Mouse (Mus musculus) lung, postnatal 0 days (tissue): ENCODE measurements around the gene Epb41. TPM values are rescaled to one million over a fixed set of nuclear protein-coding genes. Genes with fewer than 3 reads are reported as not detected.
A peak's percentile ranks its signal among the peaks of the same experiment; 100 is the strongest.

ENCODE experiments used
- ATAC-seq: fragments of 200-750 bp; cut with Nextera tagmentation; 2 replicates; pipeline ENCODE4 v1.8.0; 2017; ENCODE audit warnings: moderate library complexity
- DNase-seq: peaks from one replicate; pipeline ENCODE4 v3.0.0-alpha.2; 2016; ENCODE audit warnings: low spot score
- H3K27ac ChIP-seq: fragments of 300-500 bp; sonication (generic); 2 replicates; pipeline ENCODE4 v1.5.1; 2014; ENCODE audit warnings: antibody characterized with exemption, mild to moderate bottlenecking, low read length, mixed read lengths
- H3K27me3 ChIP-seq: fragments of 300-500 bp; sonication (generic); replicated peaks from 2 replicates; pipeline ENCODE4 v1.6.1; 2014; ENCODE audit warnings: low read length, mixed read lengths; ENCODE audit not compliant: insufficient read depth
- H3K36me3 ChIP-seq: fragments of 300-500 bp; sonication (generic); 2 replicates; pipeline ENCODE4 v1.6.1; 2014; ENCODE audit warnings: low read length, mixed read lengths; ENCODE audit not compliant: insufficient read depth
- H3K4me1 ChIP-seq: fragments of 300-500 bp; sonication (generic); 2 replicates; pipeline ENCODE4 v1.6.1; 2014; ENCODE audit warnings: antibody characterized with exemption, low read depth, low read length, mixed read lengths; ENCODE audit not compliant: insufficient read depth
- H3K4me2 ChIP-seq: fragments of 300-500 bp; sonication (generic); replicated peaks from 2 replicates; pipeline ENCODE4 v1.6.1; 2014; ENCODE audit warnings: low read depth, mild to moderate bottlenecking, low read length, moderate library complexity, mixed read lengths
- H3K4me3 ChIP-seq: fragments of 300-500 bp; sonication (generic); 2 replicates; pipeline ENCODE4 v1.5.1; 2014; ENCODE audit warnings: low read depth, low read length
- H3K9ac ChIP-seq: fragments of 300-500 bp; sonication (generic); replicated peaks from 2 replicates; pipeline ENCODE4 v1.6.1; 2014; ENCODE audit warnings: low read depth, mild to moderate bottlenecking
- H3K9me3 ChIP-seq: fragments of 300-500 bp; sonication (generic); 2 replicates; pipeline ENCODE4 v1.6.1; 2016; ENCODE audit warnings: low read length, mixed read lengths
- CTCF ChIP-seq: IDR thresholded peaks from 2 replicates; pipeline ENCODE4 v1.5.1; 2016; ENCODE audit warnings: antibody characterized with exemption, mild to moderate bottlenecking
- EP300 ChIP-seq: IDR thresholded peaks from 2 replicates; pipeline ENCODE4 v1.6.1; 2016; ENCODE audit warnings: antibody characterized with exemption, mild to moderate bottlenecking, control low read depth
- WGBS: fragments of 180-500 bp; shearing (Covaris S2); extraction: QIAGEN DNeasy Blood & Tissue Kit; methylation state at CpG from one replicate; pipeline ENCODE4 v1.1.7; 2014; 5-methylcytosine and 5-hydroxymethylcytosine counted together
- polyA plus RNA-seq: library from polyadenylated mRNA; unstranded; fragments of >200 nt; fragmentation: Nextera tagmentation; extraction: Ambion mirVana; gene quantifications from 2 replicates; pipeline ENCODE4 v1.2.1, GENCODE M21; 2015

Epb41 gene
- polyA plus RNA-seq, 1 experiment from 2014 or later = 29.9 TPM

- H3K27ac ChIP-seq = peak overlapping the region; percentile 79
- no peaks in the 10 kb centered on the region for H3K9me3 ChIP-seq
These were observed 178.0 kb downstream of the Epb41 start for GRCm38 (mm10) chr4:131897109-131897508.

DNA sequence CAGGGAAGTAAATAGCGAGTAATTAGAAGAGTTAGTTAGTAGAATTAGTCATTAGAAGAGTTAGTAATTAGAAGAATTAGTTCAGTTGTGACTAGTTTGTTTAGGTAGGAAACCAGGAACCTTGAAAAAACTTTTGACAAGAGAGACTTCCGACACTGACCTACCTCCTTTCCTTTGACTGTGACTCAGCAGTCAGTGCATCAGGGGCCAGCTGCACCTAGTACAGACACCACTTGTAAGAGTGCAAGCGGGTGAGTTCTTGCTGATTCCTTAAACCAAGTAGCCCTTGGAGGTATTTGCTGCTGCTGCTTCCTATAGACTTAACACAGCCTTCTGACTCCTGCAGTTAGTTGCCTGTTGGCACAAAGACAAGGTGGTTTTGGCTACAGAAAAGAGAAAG, 184.4 kb downstream of the Epb41 start:
- Histone ChIP-seq H3K4me2 (no peak overlapping the region), H3K36me3 (peaks cover 16% of the 10 kb centered on the region; the same call in 1 of the 2 replicates), H3K27ac (no peak overlapping the region), H3K4me3 (no peak overlapping the region), H3K4me1 (no peaks in the 10 kb centered on the region), H3K27me3 (no peaks in the 10 kb centered on the region), H3K9ac (no peak overlapping the region), H3K9me3 (no peaks in the 10 kb centered on the region)
- no peak for DNase-seq
- no peak for TF ChIP-seq EP300
- TF ChIP-seq CTCF = no peak
- 72% methylated on average over 3 of the region's 3 CpGs for WGBS
- ATAC-seq = no peak

More at GRCm38 (mm10) chr4:131897109-131897508, 178.0 kb downstream of the Epb41 start:
- 86% methylated on average over 5 of the region's 5 CpGs for WGBS
- Histone ChIP-seq H3K4me2 (no peak overlapping the region), H3K9ac (no peak overlapping the region), H3K4me1 (peaks cover 4% of the 10 kb centered on the region; the same call in 1 of the 2 replicates), H3K36me3 (peaks cover 49% of the 10 kb centered on the region; the same call in 1 of the 2 replicates), H3K27me3 (no peaks in the 10 kb centered on the region), H3K4me3 (no peak overlapping the region)
- ATAC-seq (peak; percentile 56), DNase-seq (peak; percentile 69)
- TF ChIP-seq EP300 = no peak
- TF ChIP-seq CTCF = no peak

GRCm38 (mm10) chr4:131888564-131888963, 186.6 kb downstream of the Epb41 start:
- H3K9me3 ChIP-seq = no peaks in the 10 kb centered on the region
- H3K4me1 ChIP-seq = no peaks in the 10 kb centered on the region
- H3K9ac ChIP-seq = no peak overlapping the region
- peaks cover 8% of the 10 kb centered on the region; the same call in 1 of the 2 replicates for H3K36me3 ChIP-seq
- no peak overlapping the region for H3K27ac ChIP-seq
- 66% methylated on average over 1 of the region's 1 CpGs for WGBS
- no peaks in the 10 kb centered on the region for H3K27me3 ChIP-seq
- H3K4me3 ChIP-seq = no peak overlapping the region
- DNase-seq (no peak), ATAC-seq (no peak)
- no peak overlapping the region for H3K4me2 ChIP-seq
- no peak for TF ChIP-seq CTCF
- TF ChIP-seq EP300 = no peak

- TF ChIP-seq EP300 (no peak), CTCF (no peak)
- WGBS = 63% methylated on average over 6 of the region's 6 CpGs
- Histone ChIP-seq H3K27ac (no peak overlapping the region), H3K4me3 (no peak overlapping the region), H3K27me3 (no peaks in the 10 kb centered on the region), H3K4me1 (no peaks in the 10 kb centered on the region; the same call in 1 of the 2 replicates), H3K4me2 (no peak overlapping the region), H3K36me3 (no peaks in the 10 kb centered on the region), H3K9me3 (no peaks in the 10 kb centered on the region), H3K9ac (no peak overlapping the region)
- ATAC-seq (no peak), DNase-seq (no peak)
These were observed 189.7 kb downstream of the Epb41 start for GRCm38 (mm10) chr4:131885376-131885775.

DNA sequence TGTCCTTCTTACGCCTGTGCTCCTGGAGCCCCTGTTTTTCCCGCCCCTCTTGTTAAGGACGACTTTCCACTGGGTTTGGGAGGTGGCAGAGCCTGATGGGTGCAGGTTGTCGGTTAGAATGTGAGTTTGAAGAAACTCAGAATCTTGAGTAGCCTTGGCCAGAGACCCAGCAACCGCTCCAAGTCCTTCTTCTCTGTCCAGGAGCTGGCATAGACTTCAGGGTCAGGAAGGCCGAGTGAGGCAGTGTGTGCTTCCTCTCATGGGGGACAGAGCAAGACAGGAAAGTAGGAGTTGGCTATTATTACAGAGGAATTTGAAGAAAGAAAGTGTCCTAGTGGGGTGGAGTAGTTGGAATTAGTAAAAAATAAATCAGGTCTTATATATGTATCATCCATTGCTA, 191.6 kb downstream of the Epb41 start:
- Histone ChIP-seq H3K4me2 (no peak overlapping the region), H3K27me3 (no peaks in the 10 kb centered on the region), H3K9ac (no peak overlapping the region), H3K27ac (no peak overlapping the region; the same call in 1 of the 2 replicates), H3K36me3 (no peaks in the 10 kb centered on the region), H3K9me3 (no peaks in the 10 kb centered on the region), H3K4me3 (no peak overlapping the region), H3K4me1 (peaks cover 6% of the 10 kb centered on the region; the same call in 1 of the 2 replicates)
- no peak for TF ChIP-seq EP300
- no peak for TF ChIP-seq CTCF
- DNase-seq (no peak), ATAC-seq (no peak)
- 35% methylated on average over 6 of the region's 6 CpGs for WGBS

- WGBS = 61% methylated on average over 7 of the region's 7 CpGs
- Histone ChIP-seq H3K4me1 (peaks cover 11% of the 10 kb centered on the region; the same call in 1 of the 2 replicates), H3K9ac (no peak overlapping the region)
These were observed 193.8 kb downstream of the Epb41 start for GRCm38 (mm10) chr4:131881306-131881705.

More at GRCm38 (mm10) chr4:131881306-131881705, 193.8 kb downstream of the Epb41 start:
- ATAC-seq (no peak), DNase-seq (no peak)
- H3K36me3 ChIP-seq = no peaks in the 10 kb centered on the region
- no peak overlapping the region for H3K27ac ChIP-seq
- TF ChIP-seq EP300 = no peak
- no peak for TF ChIP-seq CTCF
- no peaks in the 10 kb centered on the region for H3K9me3 ChIP-seq
- H3K4me2 ChIP-seq = no peak overlapping the region
- no peak overlapping the region for H3K4me3 ChIP-seq
- H3K27me3 ChIP-seq = no peaks in the 10 kb centered on the region
